Mouse (Mus musculus): Measurements from ENCODE around the gene Emx1.
A peak's percentile ranks its signal among the peaks of the same experiment; 100 is the strongest.

GRCm38 (mm10) chr6:85139534-85139933 lies 47.7 kb upstream of the Emx1 start:
- peak; percentile 20 for TF ChIP-seq CTCF (IDR thresholded peaks at IDR 0.05)
- TF ChIP-seq EP300 (IDR thresholded peaks at IDR 0.05) = no peak

All from lung, postnatal 0 days (tissue).